Mouse (Mus musculus): Measurements from ENCODE around the gene Nup214.

GRCm38 (mm10) chr2:31998443-31998842, 24.2 kb downstream of the Nup214 start:
- TF ChIP-seq POLR2A (IDR thresholded peaks at IDR 0.05; ENCODE audit: low read depth, low read length) (no peak), MAZ (IDR thresholded peaks at IDR 0.05; ENCODE audit: low read depth, low read length) (no peak), TCF12 (IDR thresholded peaks at IDR 0.05; ENCODE audit: low read depth, low read length) (no peak), CTCF (conservative IDR thresholded peaks at IDR 0.05 in 1 of 2, IDR thresholded peaks at IDR 0.05 in 1 of 2; ENCODE audit: low read depth in 2 of 2, low read length in 2 of 2) (peak in 1 of 2 experiments; percentile 31; a peak in 2 of 4 replicates), NELFE (IDR thresholded peaks at IDR 0.05; ENCODE audit: low read depth, low read length) (no peak), ELF1 (IDR thresholded peaks at IDR 0.05; ENCODE audit: low read depth, low read length) (no peak), EP300 (IDR thresholded peaks at IDR 0.05; ENCODE audit: low read length) (no peak), ZC3H11A (IDR thresholded peaks at IDR 0.05; ENCODE audit: low read depth, low read length) (no peak), JUN (IDR thresholded peaks at IDR 0.05; ENCODE audit: insufficient read depth, low read depth, low read length) (no peak), MYC (IDR thresholded peaks at IDR 0.05; ENCODE audit: low read depth, low read length) (no peak)

All from CH12.LX (cell line).